Mouse (Mus musculus) heart, postnatal 4 days (tissue): Measurements from ENCODE around the gene Cd5. TPM values are rescaled to one million over a fixed set of nuclear protein-coding genes. Genes with fewer than 3 reads are reported as not detected.

Experiments
- DNase-seq: peaks from one replicate; pipeline ENCODE4 v3.0.0; 2021
- total RNA-seq, 2 experiments: library from RNA; stranded (reverse); gene quantifications; 2 replicates each; pipeline ENCODE4 v1.2.3; 2021

Gene Cd5
- total RNA-seq, 2 experiments from 2014 or later = 0.34 to 0.95 TPM

DNA sequence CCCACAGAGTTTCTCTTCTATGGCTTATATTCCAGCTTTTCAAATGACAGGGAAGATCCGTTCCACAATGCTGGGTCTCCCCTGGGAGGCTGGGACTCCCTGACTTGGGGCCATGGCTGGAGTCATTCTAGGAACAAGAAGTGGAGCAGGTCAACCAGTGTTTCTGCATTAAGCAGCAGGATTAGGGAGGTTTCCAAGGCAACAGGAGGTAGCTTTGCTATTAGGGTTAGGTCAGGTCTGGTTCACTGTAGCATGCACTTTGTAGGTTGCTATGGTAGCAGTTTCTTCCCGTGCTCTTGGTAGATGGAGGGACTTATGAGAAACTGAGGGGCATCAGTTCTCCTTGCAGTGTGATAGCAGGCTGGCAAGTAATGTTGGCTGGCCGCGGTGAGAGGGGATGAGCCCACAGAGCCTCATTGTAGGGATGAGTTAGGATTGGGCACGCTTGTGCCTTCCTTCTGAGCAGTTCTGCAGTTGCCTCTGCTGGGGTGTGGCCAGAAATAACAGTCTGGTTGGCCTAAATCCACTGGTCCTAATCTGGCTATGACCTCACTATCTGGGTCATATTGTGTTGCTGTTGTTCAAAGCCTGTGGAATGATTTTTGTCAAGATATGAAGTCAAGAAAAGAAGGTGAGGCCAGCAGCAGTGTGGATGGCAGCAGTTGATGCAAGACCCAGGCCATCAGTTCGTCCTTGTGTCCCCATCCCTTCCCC is 37.6 kb downstream of the Cd5 start:
- peak; percentile 46 for DNase-seq

DNA sequence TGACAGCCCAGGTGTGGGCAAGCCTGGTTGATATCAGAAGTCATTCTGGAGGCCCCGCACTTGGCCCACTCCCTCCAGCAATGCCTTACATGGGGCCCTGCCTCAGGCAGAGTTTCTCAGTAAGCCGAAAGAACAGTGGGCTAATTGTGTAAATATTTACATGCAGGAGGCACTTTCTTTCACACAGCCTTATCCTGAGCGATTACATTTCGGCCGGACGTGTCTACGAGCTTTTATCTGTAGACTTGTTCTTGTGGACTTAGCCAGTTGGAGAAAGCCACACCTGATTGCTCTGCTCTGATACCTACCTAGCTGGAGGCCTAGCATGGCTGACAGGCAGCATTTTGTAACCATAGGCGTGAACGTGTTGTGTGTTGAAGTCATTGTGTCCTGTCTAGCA is 39.0 kb downstream of the Cd5 start:
- no peak for DNase-seq

DNA sequence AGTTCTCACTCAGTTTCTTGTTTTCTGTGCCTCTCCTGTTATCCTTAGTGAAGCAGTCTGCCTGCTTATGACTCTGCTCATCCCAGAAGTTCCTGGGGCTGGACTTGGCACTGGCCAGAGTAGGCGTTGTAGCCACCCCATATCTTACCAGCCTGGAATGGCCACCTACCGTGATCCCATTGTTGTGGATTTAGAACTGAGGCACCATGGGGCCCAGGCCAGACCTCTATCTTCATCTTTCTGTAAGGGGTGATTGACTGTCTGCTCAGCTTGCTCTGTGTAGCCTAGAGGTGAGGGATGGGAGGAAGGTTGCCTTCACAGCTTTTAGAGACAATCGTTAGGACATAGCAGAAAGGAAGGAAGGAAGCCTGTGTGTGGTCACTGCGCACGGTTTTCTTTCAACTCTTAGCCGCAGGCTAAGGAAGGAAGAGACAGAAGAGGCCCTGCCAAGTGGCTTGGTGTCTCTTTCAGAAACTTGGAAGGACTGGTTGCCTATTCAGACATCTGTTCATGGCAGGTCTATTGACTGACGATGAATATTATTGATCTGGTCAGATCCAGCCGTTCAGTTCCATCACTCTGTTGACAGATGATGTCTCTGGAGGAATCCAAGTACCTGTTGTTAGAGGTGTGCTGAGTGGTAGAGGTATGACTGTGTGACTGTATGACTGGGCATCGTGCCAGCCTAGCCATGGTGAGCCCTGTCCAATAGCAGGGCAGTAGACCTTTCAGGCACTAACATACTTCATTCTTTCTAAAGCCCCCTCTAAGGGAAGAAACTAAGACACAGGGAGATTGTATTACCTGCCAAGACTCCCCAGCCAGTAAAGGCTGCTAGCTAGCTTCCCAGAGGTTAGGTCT is 40.4 kb downstream of the Cd5 start:
- no peak for DNase-seq

DNA sequence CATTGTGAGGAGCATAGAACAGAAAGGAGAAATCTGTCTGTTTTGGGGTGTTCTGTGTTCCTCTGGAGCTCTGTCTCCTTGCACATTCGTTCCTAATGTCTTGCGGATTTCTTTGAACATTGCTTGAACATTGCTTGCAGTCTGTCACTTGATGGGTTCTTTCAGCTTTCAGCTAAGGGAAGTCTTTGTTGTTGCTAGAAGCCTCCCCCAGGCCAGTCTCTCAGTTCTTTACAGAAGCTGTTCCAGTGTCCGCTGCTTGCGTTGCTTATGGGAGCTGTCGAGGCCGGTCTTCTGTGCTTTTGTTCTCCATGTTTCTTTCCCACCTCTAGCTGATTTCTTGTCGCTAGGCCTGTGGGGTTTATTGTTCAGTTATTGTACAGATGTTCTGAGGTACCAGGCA is 43.0 kb downstream of the Cd5 start:
- no peak for DNase-seq

DNA sequence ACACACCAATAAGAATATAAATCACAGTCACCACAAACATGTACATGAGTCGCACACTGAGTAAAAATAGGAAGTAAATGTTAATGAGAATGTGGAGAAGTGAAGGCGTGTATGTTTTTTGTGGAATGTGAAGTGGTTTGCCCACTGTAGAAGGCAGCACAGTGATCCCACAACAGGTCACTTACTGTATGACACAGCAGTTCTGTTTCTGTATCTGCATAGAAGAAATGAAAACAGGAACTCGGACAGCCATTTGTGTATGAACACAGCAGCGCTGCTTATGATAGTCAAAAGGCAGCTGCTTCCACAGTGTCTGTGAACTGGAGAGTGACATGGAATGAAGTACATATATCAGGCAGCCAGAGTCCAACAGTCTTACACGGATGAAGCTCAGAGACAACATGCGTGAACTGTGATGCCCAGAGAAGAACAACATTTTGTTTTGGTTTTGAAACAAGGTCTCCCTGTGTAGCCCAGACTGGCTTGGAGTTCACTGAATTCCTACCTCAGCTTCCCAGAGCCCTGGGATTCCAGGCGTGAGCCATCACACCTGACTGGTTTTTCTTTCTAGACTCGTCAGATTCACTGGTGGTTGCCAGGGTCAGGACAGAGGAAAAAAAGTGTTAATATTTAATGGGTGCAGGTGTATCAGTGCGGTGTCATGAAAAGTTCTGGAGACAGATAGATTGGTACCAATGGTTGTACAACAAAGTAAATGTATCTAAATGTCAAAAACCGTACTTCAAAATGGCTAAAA is 44.7 kb downstream of the Cd5 start:
- DNase-seq = no peak

DNA sequence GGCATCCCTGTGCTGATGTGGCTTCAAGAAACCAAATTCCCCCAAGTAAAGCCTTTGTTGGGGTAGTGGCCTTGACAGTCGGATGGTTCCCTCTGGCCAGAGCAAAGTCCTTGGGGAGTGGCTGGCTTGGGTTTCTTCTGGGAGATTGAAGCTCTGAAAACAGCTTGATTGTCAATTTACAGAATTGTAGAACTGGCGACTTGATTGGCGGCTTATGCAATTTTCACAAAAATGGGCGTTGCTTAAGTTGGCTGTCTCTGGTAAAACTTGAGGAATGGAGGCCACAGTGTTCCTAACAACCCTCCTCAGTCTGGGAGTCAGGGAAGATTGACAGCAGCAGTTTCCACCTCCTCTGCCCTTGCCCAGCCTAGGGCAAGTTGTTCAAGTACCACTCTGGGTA is 46.4 kb downstream of the Cd5 start:
- no peak for DNase-seq

DNA sequence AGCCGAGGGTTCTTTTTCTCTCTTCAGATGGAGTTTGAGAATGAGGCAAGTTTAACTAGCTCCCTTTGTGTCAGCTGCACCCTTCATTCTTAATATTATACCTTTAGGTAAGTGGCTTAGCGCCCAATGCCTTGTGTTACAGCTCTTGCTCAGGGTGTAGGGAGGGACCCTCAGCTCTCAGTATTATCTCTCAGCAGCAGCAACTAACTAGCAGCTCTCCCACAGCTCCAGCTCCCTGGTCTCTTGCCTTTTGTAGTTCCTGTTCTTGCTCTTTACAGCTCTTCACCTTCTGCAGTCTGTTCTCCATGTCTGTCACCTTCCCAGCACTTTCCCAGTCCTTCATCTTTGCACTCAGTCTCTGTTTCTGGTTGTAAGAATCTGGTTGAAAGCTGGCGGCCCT is 47.1 kb downstream of the Cd5 start:
- DNase-seq = no peak

DNA sequence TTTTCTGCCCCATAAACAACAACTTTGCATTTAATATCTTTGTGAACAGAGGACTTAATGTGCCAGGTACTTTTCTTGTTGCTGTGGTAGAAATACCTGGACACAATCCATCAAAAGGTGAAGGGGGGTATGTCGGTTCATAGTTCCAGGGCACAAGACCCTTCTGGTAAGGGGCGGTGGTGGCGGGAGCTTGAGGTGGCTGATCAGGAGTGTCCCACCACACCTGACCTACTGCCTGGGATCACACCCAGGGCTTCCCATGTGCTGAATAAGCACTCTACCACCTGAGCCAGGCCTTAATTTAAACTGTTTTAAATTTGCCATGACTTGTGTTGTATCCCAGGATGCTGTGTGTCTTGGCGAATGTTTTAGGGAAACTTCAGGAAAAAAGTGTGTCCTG is 47.7 kb downstream of the Cd5 start:
- no peak for DNase-seq

DNA sequence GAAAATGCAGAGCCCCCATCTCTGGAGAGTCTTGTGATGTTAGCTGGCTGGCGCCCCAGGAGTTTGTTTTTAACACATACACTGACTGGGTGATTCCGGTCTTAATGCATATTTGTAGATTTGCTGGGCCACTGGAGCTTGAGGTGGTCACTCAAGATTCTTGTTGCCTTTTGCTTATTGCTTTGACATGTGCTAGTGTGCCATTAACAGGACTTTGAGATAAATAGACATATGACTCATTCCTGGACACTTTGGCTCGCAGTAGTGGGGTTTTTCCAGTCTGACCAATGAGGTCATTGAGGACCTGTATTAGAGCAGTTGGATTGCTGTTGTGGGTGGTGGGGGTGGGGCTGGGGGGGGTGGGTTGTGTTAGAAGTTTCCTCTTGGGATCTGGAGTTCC is 48.5 kb downstream of the Cd5 start:
- DNase-seq = peak; percentile 54

DNA sequence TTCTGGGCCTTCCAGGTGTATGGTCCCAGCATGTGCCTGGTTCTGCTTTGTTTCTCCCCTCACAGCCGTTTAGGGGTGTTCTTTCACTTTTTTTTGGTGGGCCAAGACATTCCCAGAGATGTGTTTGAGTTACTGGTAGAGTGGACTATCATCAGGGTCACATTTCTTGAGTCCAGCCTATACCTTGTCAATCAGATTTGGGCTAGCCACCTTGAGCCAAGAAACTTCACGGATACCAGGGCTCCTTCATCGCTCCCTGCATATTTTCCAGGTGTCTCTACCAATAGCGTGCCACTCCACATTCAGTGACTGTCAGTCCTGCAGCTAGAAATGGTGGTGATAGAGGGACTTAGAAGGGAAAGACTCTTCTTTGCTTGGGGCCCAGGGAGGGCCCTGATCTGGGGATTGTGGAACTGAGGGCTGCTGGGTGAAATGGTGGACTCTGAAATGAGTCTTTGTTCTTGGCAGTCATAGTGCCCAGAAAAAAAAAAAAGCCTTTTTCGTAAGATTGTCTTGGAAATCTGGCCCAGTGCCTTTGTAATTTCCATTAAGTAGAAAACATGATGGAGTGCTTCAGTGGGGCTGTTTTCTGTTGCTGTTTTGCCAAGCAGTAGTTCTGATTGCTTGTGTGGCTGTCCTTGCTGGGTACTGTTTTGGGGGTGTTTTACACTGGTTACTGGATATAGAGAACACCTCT is 49.2 kb downstream of the Cd5 start:
- no peak for DNase-seq

DNA sequence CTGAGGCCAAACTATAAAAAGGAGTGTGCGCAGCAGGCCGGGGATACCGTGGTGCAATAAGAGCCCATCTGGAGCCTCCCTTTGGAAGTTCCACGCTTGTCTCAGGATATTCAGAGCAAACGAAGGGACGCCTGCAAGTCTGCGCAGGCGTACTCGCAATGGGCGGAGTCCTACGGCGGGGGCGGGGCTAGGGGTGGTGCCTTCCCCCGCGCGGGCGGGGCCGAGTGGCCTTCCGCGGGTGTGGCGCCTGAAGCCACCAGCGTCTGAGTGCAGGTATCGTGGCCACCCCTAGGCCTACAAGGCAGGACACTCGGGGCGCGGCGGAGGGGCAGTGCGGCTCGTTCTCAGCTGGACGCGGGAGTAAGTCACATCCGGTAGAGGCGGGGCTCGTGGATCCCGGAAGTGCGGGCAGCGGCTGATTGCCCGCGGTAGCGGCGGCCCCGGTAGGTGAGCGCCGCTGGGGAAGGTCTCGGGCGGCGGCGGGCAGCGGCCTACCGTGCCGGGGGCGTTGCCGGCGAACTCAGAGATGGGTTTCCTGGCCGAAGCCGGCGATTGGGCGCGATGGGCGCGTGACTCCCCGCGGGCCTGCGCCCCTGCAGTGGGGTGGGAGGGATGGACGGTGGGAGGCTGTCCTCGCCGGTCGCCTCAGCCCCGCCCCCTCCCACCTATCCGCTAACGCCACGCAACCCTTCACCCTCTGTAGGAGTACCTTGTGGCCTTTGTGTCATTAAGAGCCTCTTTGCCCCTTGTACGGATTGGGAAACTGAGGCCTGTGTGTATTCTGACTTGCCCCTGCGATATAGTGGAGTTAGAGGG is 50.1 kb downstream of the Cd5 start, which contains the start of gene Vps37c:
Gene Vps37c (plus strand): TSS at position 199 of the 816 bp plus-strand sequence.
- peak; percentile 97 for DNase-seq

DNA sequence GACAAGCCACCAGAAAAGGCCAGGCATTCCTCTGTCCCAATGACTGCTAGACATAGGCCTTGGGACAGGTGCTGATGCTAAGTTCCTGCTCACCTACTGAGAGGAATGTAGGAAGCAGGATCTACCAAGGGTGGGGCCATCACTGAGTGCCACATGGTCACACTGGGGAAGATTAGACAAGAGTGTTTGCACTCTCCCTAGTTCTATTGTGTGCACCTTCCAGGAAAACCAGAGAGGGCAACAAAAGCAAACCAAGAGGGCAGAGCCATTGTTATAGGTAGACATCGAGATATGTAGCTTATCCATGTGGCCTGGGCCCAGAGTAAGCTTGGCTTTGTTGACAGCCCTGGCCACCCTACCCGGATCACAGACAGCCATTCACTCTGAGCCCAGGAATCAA is 53.1 kb downstream of the Cd5 start:
- no peak for DNase-seq

DNA sequence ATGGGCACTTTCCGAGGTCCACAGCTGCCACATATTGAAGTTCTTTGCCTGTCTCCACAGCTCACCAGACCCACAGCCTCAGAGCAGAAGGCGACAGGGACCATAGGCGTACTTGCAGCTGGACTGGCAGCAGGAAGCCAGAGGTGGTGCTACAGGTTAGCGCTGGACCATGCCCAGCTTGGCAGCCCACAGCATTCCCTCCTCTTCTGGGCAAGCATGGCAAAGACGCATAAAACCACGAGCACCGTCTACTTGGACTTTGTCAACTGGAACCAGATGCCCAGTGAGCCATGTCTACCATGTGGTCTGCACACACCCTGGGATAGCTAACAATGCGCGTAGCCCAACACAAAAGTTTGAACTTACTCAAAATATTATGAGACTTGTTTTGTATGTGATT is 53.7 kb downstream of the Cd5 start:
- DNase-seq = no peak

DNA sequence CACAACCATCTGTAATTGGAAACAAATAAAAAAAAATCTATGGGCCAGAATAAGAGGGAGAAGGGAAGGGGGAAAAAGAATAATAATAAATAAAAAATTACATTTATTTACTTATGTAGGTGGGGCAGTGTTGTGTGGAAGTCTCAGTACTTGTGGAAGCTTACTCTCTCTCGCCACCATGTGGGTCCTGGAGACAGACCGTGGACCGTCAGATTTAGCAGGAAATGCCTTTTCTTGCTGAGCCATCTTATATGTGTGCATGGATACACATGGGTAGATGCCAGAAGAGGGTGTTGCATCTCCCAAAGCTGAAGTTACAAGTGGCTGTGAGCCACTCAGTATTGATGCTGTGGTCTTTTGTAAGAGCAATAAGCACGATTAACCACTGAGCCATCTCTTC is 57.2 kb downstream of the Cd5 start:
- DNase-seq = no peak

DNA sequence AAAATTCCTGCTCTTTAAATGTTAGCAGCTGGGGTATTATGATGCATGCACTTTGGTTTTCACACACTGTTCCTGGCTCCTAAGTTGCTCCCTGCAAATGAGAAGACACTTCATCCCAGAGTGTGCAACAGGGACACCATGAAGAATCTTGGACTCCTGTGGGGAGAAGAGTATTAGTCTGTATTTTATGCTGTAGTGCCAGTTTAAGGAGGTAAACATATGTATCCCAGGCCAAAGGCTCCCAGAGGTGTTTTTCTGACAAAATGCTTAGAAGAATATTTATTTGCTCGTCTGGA is 60.1 kb downstream of the Cd5 start:
- no peak for DNase-seq

DNA sequence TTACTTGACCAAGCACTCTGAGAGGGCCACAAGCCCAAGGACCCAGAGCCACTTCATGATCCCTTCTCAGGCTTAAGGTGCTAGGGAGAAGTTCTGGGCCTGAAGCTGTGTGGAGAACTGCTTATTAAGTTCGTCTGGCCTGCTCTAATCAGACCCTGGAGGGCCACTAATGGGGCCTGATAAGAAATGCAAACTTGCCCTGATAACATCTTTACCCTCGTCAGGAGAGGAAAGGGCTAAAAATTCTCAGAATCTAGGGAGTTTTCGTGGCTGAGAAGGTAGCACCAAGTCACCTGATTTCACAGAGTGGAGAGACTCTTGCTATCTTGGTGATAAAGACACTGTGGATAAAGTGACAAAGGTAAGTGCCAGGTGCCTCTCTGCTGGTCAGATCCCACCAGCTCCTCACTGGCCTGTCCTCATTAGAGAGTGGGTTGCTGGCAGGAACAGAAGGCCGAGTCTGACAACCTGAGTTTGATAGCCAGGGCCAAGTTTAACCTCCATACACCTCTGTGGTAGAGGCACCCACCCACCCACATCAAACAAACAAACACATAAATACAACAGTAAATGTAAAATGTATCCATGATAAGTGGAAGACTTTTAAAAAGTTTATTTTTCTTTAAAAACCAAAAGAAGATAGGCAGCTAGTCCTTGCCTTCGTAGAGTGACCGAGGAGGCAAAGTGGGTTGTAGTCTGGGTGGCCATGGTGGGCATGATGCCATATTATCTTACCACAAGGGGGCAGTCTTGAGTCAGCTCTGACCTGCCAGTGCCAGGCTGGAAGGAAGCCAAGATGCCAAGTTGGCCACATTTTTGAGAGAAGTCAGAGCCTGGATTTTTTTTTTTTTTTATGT is 60.7 kb downstream of the Cd5 start, which contains the start of gene Pga5:
Gene Pga5 (minus strand): TSS at position 157 of the 857 bp plus-strand sequence.
- DNase-seq = peak; percentile 91

DNA sequence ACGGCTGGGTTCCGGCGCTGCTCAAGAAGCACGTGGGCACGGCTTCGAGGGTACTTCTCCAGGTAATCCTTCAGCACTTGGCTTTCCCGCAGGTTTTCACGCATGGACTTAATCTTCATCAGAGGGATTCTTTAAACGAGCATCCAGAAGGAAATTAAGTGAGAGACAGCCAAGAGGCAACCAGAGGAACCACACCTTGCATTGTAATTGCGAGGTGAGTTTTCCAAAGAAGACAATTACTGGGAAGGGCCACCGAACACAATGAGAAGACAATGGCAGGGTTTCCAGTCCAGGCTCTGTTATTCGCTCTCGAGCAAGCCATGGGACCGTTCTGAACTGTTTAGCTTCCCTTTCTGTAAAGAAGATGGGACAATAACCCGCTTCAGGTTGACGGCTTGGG is 62.1 kb downstream of the Cd5 start:
- no peak for DNase-seq

DNA sequence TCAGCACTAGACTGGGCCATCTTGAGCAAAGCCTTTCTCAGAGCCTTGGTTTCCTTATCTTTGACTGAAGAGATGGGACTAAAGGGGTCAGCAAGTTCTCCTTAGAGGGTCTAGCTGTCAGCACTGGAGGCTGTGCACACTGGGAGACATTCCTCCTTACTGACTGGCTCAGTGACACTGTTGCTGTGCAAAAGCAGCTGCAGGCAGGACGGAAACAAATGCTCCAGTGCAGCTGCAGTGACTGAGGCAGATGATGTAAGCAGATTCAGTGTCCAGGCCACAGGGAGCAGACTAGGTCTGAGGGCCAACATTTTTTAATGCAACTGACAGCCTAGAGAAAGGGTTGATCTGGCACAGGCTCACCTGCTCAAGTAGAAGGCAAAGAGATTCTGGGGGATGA is 65.5 kb downstream of the Cd5 start:
- no peak for DNase-seq

DNA sequence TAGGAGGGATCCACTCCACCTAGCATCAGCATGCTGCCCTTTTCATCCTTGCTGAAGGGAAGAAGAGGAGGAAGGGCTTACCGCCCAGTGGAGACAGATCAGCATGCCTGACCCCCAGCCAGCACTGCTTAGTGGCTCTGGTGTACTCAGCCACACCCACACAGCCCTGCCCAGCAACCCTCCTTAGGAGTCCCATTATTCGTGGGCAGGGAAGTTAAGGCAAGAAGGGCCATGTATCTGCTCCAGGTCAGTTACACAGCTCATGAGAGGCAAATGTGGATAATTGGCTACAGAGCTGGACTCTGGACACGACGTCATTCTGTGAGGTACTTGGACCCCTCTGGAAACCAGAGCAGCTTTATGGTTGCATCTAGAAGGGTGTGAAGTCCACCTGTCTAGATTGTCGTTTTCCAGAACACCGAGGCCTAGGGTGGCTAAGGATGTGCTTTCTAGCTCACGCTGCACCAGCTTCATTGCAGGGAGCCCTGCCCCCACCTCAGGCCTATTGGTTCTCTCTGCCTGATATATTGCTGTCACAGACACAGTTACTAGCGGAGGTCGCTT is 66.9 kb downstream of the Cd5 start:
- no peak for DNase-seq

DNA sequence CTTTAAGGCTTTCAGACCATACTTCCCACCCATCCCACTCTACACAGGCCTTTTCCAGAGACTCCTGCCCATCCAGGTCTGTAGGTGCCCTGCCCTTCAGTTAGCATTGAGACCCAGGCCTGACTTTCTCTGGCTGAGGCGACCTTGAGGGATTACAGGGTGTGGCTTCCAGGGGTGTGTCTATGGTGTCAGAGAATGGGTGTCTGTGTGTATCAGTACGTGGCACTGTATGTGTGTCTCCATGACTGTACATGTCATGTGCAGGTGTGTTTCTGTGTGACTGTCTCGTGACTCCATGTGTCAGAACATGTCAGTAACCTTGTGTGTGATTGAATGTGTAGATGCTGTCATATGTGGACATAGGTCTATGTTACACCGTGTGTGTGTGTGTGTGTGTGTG is 67.5 kb downstream of the Cd5 start:
- no peak for DNase-seq
